Comparison of ENCODE assay signal across 20 mouse cellular contexts in the genomic region with DNA sequence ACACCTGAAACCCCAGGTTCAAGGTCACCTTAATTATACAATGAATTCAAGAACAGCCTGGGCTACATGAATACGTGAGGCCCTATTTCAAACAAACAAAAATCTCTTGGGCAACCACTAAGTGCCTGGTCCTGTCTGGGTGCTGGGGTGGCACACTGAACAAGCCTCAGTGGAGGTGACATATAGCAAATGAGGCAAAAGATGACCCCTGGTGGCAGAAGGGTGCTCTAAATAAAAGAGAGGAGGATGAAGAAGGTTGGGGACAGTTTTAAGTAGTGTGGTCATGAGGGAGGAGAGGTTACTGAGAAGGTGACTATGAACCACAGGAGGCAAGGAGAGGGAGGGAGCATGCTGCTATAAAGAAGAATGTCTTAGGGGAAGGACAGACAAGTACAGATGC. TPM values are rescaled to one million over a fixed set of nuclear protein-coding genes. Genes with fewer than 3 reads are reported as not detected.
DNase-seq lines count a peak whose midpoint lies in the region; ATAC-seq and TF ChIP-seq lines count a peak whose summit lies in the region.
"Had no signal": no experiment of that assay in that cellular context is flagged by ENCODE, and none has a peak within 500 bp of the region (broad histone marks: within the 10 kb centered on the region; RNA-seq: fewer than 3 reads in every experiment).

No protein-coding gene starts in this region.

- H3K27ac ChIP-seq in heart, postnatal 0 days (ENCODE audit: low read depth): no peak overlapping the region
- H3K27ac ChIP-seq in liver, postnatal 0 days (ENCODE audit: low read depth): no peak overlapping the region
- H3K27ac ChIP-seq in liver, embryonic 12.5 days: no peak overlapping the region
- no peak overlapping the region for H3K27ac ChIP-seq in midbrain, embryonic 16.5 days (ENCODE audit: low read length)
- H3K27ac ChIP-seq: heart, embryonic 15.5 days; hindbrain, embryonic 10.5 days; macrophage had no signal

- no peak overlapping the region for H3K4me3 ChIP-seq in heart, postnatal 0 days (ENCODE audit: low read depth, low read length)
- H3K4me3 ChIP-seq in liver, postnatal 0 days (ENCODE audit: low read depth, low read length): no peak overlapping the region
- no peak overlapping the region for H3K4me3 ChIP-seq in liver, embryonic 12.5 days
- H3K4me3 ChIP-seq in midbrain, embryonic 16.5 days (ENCODE audit: low read depth, low read length): no peak overlapping the region
- H3K4me3 ChIP-seq: heart, embryonic 15.5 days; hindbrain, embryonic 10.5 days had no signal

- 84% methylated on average over 1 of the region's 1 CpGs for WGBS in heart, postnatal 0 days
- 52% methylated on average over 1 of the region's 1 CpGs for WGBS in liver, postnatal 0 days (ENCODE audit: insufficient replicate concordance)
- WGBS in liver, embryonic 12.5 days (ENCODE audit: insufficient replicate concordance): 56% methylated on average over 1 of the region's 1 CpGs
- WGBS in midbrain, embryonic 16.5 days: 84% methylated on average over 1 of the region's 1 CpGs

- H3K4me2 ChIP-seq in heart, postnatal 0 days (ENCODE audit: low read depth, low read length): no peak overlapping the region
- no peak overlapping the region for H3K4me2 ChIP-seq in liver, postnatal 0 days (ENCODE audit: low read depth, low read length)
- no peak overlapping the region for H3K4me2 ChIP-seq in liver, embryonic 12.5 days
- no peak overlapping the region for H3K4me2 ChIP-seq in midbrain, embryonic 16.5 days (ENCODE audit: low read length)
- H3K4me2 ChIP-seq: heart, embryonic 15.5 days; liver, embryonic 11.5 days had no signal

- H3K4me1 ChIP-seq in heart, postnatal 0 days (ENCODE audit: control insufficient read depth, insufficient read depth): peaks cover 24% of the 10 kb centered on the region
- 0 out of 2 replicates have a peak, but pooled peaks cover 9% of the 10 kb centered on the region for H3K4me1 ChIP-seq in liver, postnatal 0 days (ENCODE audit: insufficient read depth)
- H3K4me1 ChIP-seq in liver, embryonic 12.5 days: peaks cover 29% of the 10 kb centered on the region; the same call in 1 of the 2 replicates
- peaks cover 6% of the 10 kb centered on the region; the same call in 1 of the 2 replicates for H3K4me1 ChIP-seq in midbrain, embryonic 16.5 days (ENCODE audit: control insufficient read depth, insufficient read depth, low read length)

- TF ChIP-seq CTCF in heart, postnatal 0 days (IDR thresholded peaks at IDR 0.05; ENCODE audit: low read depth): peak; percentile 24
- peak; percentile 53 for TF ChIP-seq CTCF in liver, postnatal 0 days (IDR thresholded peaks at IDR 0.05; ENCODE audit: low read depth)

- H3K9me3 ChIP-seq in heart, postnatal 0 days (replicated peaks; ENCODE audit: control insufficient read depth, low read length): no peaks in the 10 kb centered on the region
- no peaks in the 10 kb centered on the region for H3K9me3 ChIP-seq in liver, postnatal 0 days (ENCODE audit: low read length)
- no peaks in the 10 kb centered on the region for H3K9me3 ChIP-seq in liver, embryonic 12.5 days (replicated peaks)
- H3K9me3 ChIP-seq in midbrain, embryonic 16.5 days (replicated peaks; ENCODE audit: control insufficient read depth, low read length, poor library complexity, severe bottlenecking): no peaks in the 10 kb centered on the region
- H3K9me3 ChIP-seq: heart, embryonic 15.5 days; hindbrain, embryonic 10.5 days had no signal

- no peak for DNase-seq in heart, postnatal 0 days (ENCODE audit: low spot score)
- DNase-seq in heart, adult 18-20 months: no peak
- no peak for DNase-seq in liver, postnatal 0 days
- peak; percentile 2 for DNase-seq in A20 (ENCODE audit: low read depth, low spot score)
- DNase-seq in induced T-regulatory cell, adult 2 months (ENCODE audit: low read depth): peak; percentile 34
- DNase-seq: adrenal gland, adult 2 months; cerebellum, adult 11 months; cerebellum, postnatal 14 days; kidney, postnatal 10 days; layer of hippocampus, adult 9-11 months; midbrain, embryonic 14.5 days; retina, postnatal 1 day; thymus, adult 18-20 months had no signal

- H3K9ac ChIP-seq in heart, postnatal 0 days (replicated peaks; ENCODE audit: low read depth, low read length): no peak overlapping the region
- H3K9ac ChIP-seq in liver, postnatal 0 days (replicated peaks): no peak overlapping the region
- no peak overlapping the region for H3K9ac ChIP-seq in liver, embryonic 12.5 days
- H3K9ac ChIP-seq in midbrain, embryonic 16.5 days (ENCODE audit: low read depth, low read length): no peak overlapping the region
- H3K9ac ChIP-seq: heart, embryonic 15.5 days had no signal

- no peaks in the 10 kb centered on the region for H3K27me3 ChIP-seq in heart, postnatal 0 days (ENCODE audit: control insufficient read depth, insufficient read depth, low read length)
- no peaks in the 10 kb centered on the region for H3K27me3 ChIP-seq in liver, postnatal 0 days (ENCODE audit: insufficient read depth, low read length)
- 0 out of 2 replicates have a peak, but pooled peaks cover 13% of the 10 kb centered on the region for H3K27me3 ChIP-seq in liver, embryonic 12.5 days (replicated peaks)
- H3K27me3 ChIP-seq in midbrain, embryonic 16.5 days (ENCODE audit: control insufficient read depth, insufficient read depth, low read depth, low read length): no peaks in the 10 kb centered on the region
- H3K27me3 ChIP-seq: heart, embryonic 15.5 days had no signal

- H3K36me3 ChIP-seq in heart, postnatal 0 days (replicated peaks; ENCODE audit: control insufficient read depth, insufficient read depth, low read length): no peaks in the 10 kb centered on the region
- H3K36me3 ChIP-seq in liver, postnatal 0 days (replicated peaks; ENCODE audit: insufficient read depth, low read length): no peaks in the 10 kb centered on the region
- no peaks in the 10 kb centered on the region for H3K36me3 ChIP-seq in liver, embryonic 12.5 days
- H3K36me3 ChIP-seq in midbrain, embryonic 16.5 days (ENCODE audit: control insufficient read depth, insufficient read depth, low read length): no peaks in the 10 kb centered on the region
- H3K36me3 ChIP-seq: heart, embryonic 15.5 days had no signal

- ATAC-seq in heart, postnatal 0 days (ENCODE audit: insufficient read depth, low read depth): no peak
- ATAC-seq in liver, postnatal 0 days: no peak
- ATAC-seq in liver, embryonic 12.5 days: no peak
- no peak for ATAC-seq in midbrain, embryonic 16.5 days

- no peak for TF ChIP-seq EP300 in heart, postnatal 0 days (IDR thresholded peaks at IDR 0.05; ENCODE audit: low read depth)
- no peak for TF ChIP-seq EP300 in liver, postnatal 0 days (IDR thresholded peaks at IDR 0.05; ENCODE audit: low read depth)

RNA-seq across cellular contexts. Expression of a gene that starts 37.8 kb away (rescaled TPM):
- 1.3 and 8.8 TPM in 2 replicates for total RNA-seq in heart, postnatal 0 days (2014; rRNA removed; ENCODE audit: low replicate concordance)
- 9.0 and 9.2 TPM in 2 replicates for polyA plus RNA-seq in heart, postnatal 0 days (2015; fragmentation: Nextera tagmentation; extraction: Ambion mirVana)
- 1 to 10 TPM; 8.2 to 9.2 TPM for total RNA-seq in heart, adult 18-20 months (2021)
- 5.7 and 5.8 TPM in 2 replicates for polyA plus RNA-seq in liver, postnatal 0 days (2015; fragmentation: Nextera tagmentation; extraction: Ambion mirVana)
- polyA plus RNA-seq in liver, embryonic 12.5 days (2016; fragmentation: Nextera tagmentation; extraction: Ambion mirVana): 6.7 and 7.8 TPM in 2 replicates
- 4.1 and 4.6 TPM in 2 replicates for polyA plus RNA-seq in midbrain, embryonic 16.5 days (2015; fragmentation: Nextera tagmentation; extraction: Ambion mirVana)
- total RNA-seq: granulocyte monocyte progenitor cell, adult 5-6 weeks had no signal
- polyA plus RNA-seq: macrophage had no signal

Comparison
In these comparisons a context has a peak if more than half of its experiments do, and no peak if none do; other contexts are left out.
1. DNase-seq: peak in A20 (single experiment) and induced T-regulatory cell, adult 2 months (single experiment); none in heart, postnatal 0 days (single experiment), heart, adult 18-20 months (0 of 2) and liver, postnatal 0 days (single experiment).